ENCODE assay signal across 21 mouse cellular contexts in genomic region chr15:96563852-96564251, GRCm38 (mm10).
"Had no signal": no experiment of that assay in that cellular context is flagged by ENCODE, and none has a peak within 500 bp of the region (broad histone marks: within the 10 kb centered on the region; RNA-seq: fewer than 3 reads in every experiment).

No protein-coding gene starts in this region.

- H3K27ac ChIP-seq: kidney, embryonic 15.5 days; limb, embryonic 12.5 days; limb, embryonic 15.5 days; liver, embryonic 14.5 days; midbrain, embryonic 15.5 days; neural tube, embryonic 13.5 days had no signal

- ATAC-seq: liver, postnatal 0 days; midbrain, embryonic 15.5 days had no signal

- H3K4me3 ChIP-seq: kidney, embryonic 15.5 days; limb, embryonic 12.5 days; limb, embryonic 15.5 days; megakaryocyte, embryonic 14.5 days; midbrain, embryonic 15.5 days; myocyte; neural tube, embryonic 13.5 days had no signal

- DNase-seq: kidney, adult 2 months; kidney, postnatal 10 days; kidney, postnatal 36 days; left cerebral cortex, postnatal 4 days; liver, postnatal 0 days; lung, embryonic 14.5 days; lung, postnatal 10 days; lung, postnatal 4 days; retina, postnatal 1 day; right cerebral cortex, postnatal 25 days; thymus, postnatal 25 days had no signal

- H3K9me3 ChIP-seq: kidney, embryonic 15.5 days; limb, embryonic 12.5 days; limb, embryonic 15.5 days; midbrain, embryonic 15.5 days; neural tube, embryonic 13.5 days had no signal

- H3K9ac ChIP-seq: kidney, embryonic 15.5 days; limb, embryonic 12.5 days; limb, embryonic 15.5 days; liver, embryonic 14.5 days; liver, postnatal 0 days; lung, embryonic 14.5 days; midbrain, embryonic 15.5 days; neural tube, embryonic 13.5 days had no signal

- H3K36me3 ChIP-seq: kidney, embryonic 15.5 days; limb, embryonic 12.5 days; limb, embryonic 15.5 days; midbrain, embryonic 15.5 days; neural tube, embryonic 13.5 days had no signal

- H3K4me2 ChIP-seq: kidney, embryonic 15.5 days; limb, embryonic 12.5 days; limb, embryonic 15.5 days; liver, embryonic 11.5 days; lung, embryonic 14.5 days; midbrain, embryonic 11.5 days; midbrain, embryonic 15.5 days; neural tube, embryonic 13.5 days had no signal

- H3K27me3 ChIP-seq: kidney, embryonic 15.5 days; limb, embryonic 12.5 days; limb, embryonic 15.5 days; megakaryocyte, embryonic 14.5 days; midbrain, embryonic 15.5 days; neural tube, embryonic 13.5 days had no signal
